Mouse (Mus musculus): ENCODE measurements around the gene Prss41. TPM values are rescaled to one million over a fixed set of nuclear protein-coding genes. Genes with fewer than 3 reads are reported as not detected.

Prss41 gene
- total and polyA plus RNA-seq, 3 experiments: 0.29 TPM; not detected in 2

GRCm38 (mm10) chr17:23801627-23802026 is 42.3 kb downstream of the Prss41 start:
- Histone ChIP-seq H3K4me3 (no peak overlapping the region), H3K4me1 (ENCODE audit: control insufficient read depth, insufficient read depth, low read length) (peaks cover 7% of the 10 kb centered on the region; the same call in 1 of the 2 replicates), H3K27ac (no peak overlapping the region), H3K36me3 (ENCODE audit: control insufficient read depth, insufficient read depth, low read length) (peaks cover 14% of the 10 kb centered on the region), H3K9ac (ENCODE audit: low read depth, low read length) (no peak overlapping the region), H3K27me3 (ENCODE audit: control insufficient read depth, insufficient read depth, low read length) (no peaks in the 10 kb centered on the region), H3K79me2 (replicated peaks; ENCODE audit: control insufficient read depth, insufficient read depth, low read length) (peaks cover 3% of the 10 kb centered on the region; the same call in 1 of the 2 replicates)
- 97% methylated on average over 10 of the region's 10 CpGs for WGBS
- intact Hi-C loops (cut with DNase I): loop anchor here (1.0 to 2.0 kb wide), 2 partner anchors 28 to 131 kb away; partner anchors contain the start of gene Elob
- no peak for TF ChIP-seq CTCF (IDR thresholded peaks at IDR 0.05)
- TF ChIP-seq EP300 (IDR thresholded peaks at IDR 0.05; ENCODE audit: insufficient read depth, low read depth, low read length): no peak
- TF ChIP-seq POLR2A (IDR thresholded peaks at IDR 0.05; ENCODE audit: insufficient read depth, low read depth, low read length): no peak
- DNase-seq: no peak

- no peaks in the 10 kb centered on the region for H3K27me3 ChIP-seq (ENCODE audit: control insufficient read depth, insufficient read depth, low read length)
- 0 out of 2 replicates have a peak, but pooled peaks cover 1% of the 10 kb centered on the region for H3K4me1 ChIP-seq (ENCODE audit: control insufficient read depth, insufficient read depth, low read length)
- 54% methylated on average over 7 of the region's 7 CpGs for WGBS
- no peak for DNase-seq
- H3K4me3 ChIP-seq: no peak overlapping the region
- intact Hi-C loops (cut with DNase I): no loop called here
- H3K79me2 ChIP-seq (replicated peaks; ENCODE audit: control insufficient read depth, insufficient read depth, low read length): no peaks in the 10 kb centered on the region
- no peak overlapping the region for H3K9ac ChIP-seq (ENCODE audit: low read depth, low read length)
- no peak overlapping the region for H3K27ac ChIP-seq
- TF ChIP-seq EP300 (IDR thresholded peaks at IDR 0.05; ENCODE audit: insufficient read depth, low read depth, low read length) (no peak), CTCF (IDR thresholded peaks at IDR 0.05) (no peak), POLR2A (IDR thresholded peaks at IDR 0.05; ENCODE audit: insufficient read depth, low read depth, low read length) (no peak)
- H3K36me3 ChIP-seq (ENCODE audit: control insufficient read depth, insufficient read depth, low read length): no peaks in the 10 kb centered on the region
These were observed 46.7 kb downstream of the Prss41 start for GRCm38 (mm10) chr17:23797316-23797715.

- H3K9ac ChIP-seq (ENCODE audit: low read depth, low read length): no peak overlapping the region
- peaks cover 5% of the 10 kb centered on the region for H3K4me1 ChIP-seq (ENCODE audit: control insufficient read depth, insufficient read depth, low read length)
- intact Hi-C loops (cut with DNase I): no loop called here
- no peak for DNase-seq
- TF ChIP-seq EP300 (IDR thresholded peaks at IDR 0.05; ENCODE audit: insufficient read depth, low read depth, low read length) (no peak), POLR2A (IDR thresholded peaks at IDR 0.05; ENCODE audit: insufficient read depth, low read depth, low read length) (no peak), CTCF (IDR thresholded peaks at IDR 0.05) (no peak)
- H3K4me3 ChIP-seq: no peak overlapping the region
- no peaks in the 10 kb centered on the region for H3K27me3 ChIP-seq (ENCODE audit: control insufficient read depth, insufficient read depth, low read length)
- no peak overlapping the region for H3K27ac ChIP-seq
- no peaks in the 10 kb centered on the region for H3K79me2 ChIP-seq (replicated peaks; ENCODE audit: control insufficient read depth, insufficient read depth, low read length)
- 95% methylated on average over 8 of the region's 8 CpGs for WGBS
- no peaks in the 10 kb centered on the region for H3K36me3 ChIP-seq (ENCODE audit: control insufficient read depth, insufficient read depth, low read length)
These were observed 48.6 kb downstream of the Prss41 start for GRCm38 (mm10) chr17:23795323-23795722.

GRCm38 (mm10) chr17:23791079-23791357 is 53.0 kb downstream of the Prss41 start:
- H3K79me2 ChIP-seq (replicated peaks; ENCODE audit: control insufficient read depth, insufficient read depth, low read length): no peaks in the 10 kb centered on the region
- no peak overlapping the region; the same call in 1 of the 2 replicates for H3K4me3 ChIP-seq
- H3K4me1 ChIP-seq (ENCODE audit: control insufficient read depth, insufficient read depth, low read length): peaks cover 6% of the 10 kb centered on the region
- 34% methylated on average over 2 of the region's 2 CpGs for WGBS
- no peaks in the 10 kb centered on the region for H3K27me3 ChIP-seq (ENCODE audit: control insufficient read depth, insufficient read depth, low read length)
- H3K36me3 ChIP-seq (ENCODE audit: control insufficient read depth, insufficient read depth, low read length): no peaks in the 10 kb centered on the region
- intact Hi-C loops (cut with DNase I): no loop called here
- TF ChIP-seq POLR2A (IDR thresholded peaks at IDR 0.05; ENCODE audit: insufficient read depth, low read depth, low read length) (no peak), CTCF (IDR thresholded peaks at IDR 0.05) (no peak), EP300 (IDR thresholded peaks at IDR 0.05; ENCODE audit: insufficient read depth, low read depth, low read length) (no peak)
- no peak overlapping the region; the same call in 1 of the 2 replicates for H3K27ac ChIP-seq
- DNase-seq: no peak
- peak overlapping the region; percentile 83; the same call in 1 of the 2 replicates for H3K9ac ChIP-seq (ENCODE audit: low read depth, low read length)

GRCm38 (mm10) chr17:23790269-23791078 is 53.5 kb downstream of the Prss41 start, which contains the start of gene Srrm2:
TSS of gene Srrm2 (plus strand) at chr17:23790532.
- DNase-seq: peak; percentile 70 to 76
- Histone ChIP-seq H3K9ac (ENCODE audit: low read depth, low read length) (peak within 1 kb of the TSS; percentile 83), H3K27ac (peak within 1 kb of the TSS; percentile 73), H3K4me1 (ENCODE audit: control insufficient read depth, insufficient read depth, low read length) (peaks cover 6% of the 10 kb centered on the region), H3K36me3 (ENCODE audit: control insufficient read depth, insufficient read depth, low read length) (no peaks in the 10 kb centered on the region), H3K27me3 (ENCODE audit: control insufficient read depth, insufficient read depth, low read length) (no peaks in the 10 kb centered on the region), H3K4me3 (peak within 1 kb of the TSS; percentile 63), H3K79me2 (replicated peaks; ENCODE audit: control insufficient read depth, insufficient read depth, low read length) (no peaks in the 10 kb centered on the region)
- TF ChIP-seq CTCF (IDR thresholded peaks at IDR 0.05) (peak; percentile 18), POLR2A (IDR thresholded peaks at IDR 0.05; ENCODE audit: insufficient read depth, low read depth, low read length) (peak; percentile 65), EP300 (IDR thresholded peaks at IDR 0.05; ENCODE audit: insufficient read depth, low read depth, low read length) (no peak)
- intact Hi-C loops (cut with DNase I): no loop called here
- WGBS: 4% methylated on average over 29 of the region's 29 CpGs

GRCm38 (mm10) chr17:23789749-23790268 is 54.2 kb downstream of the Prss41 start:
- H3K36me3 ChIP-seq (ENCODE audit: control insufficient read depth, insufficient read depth, low read length): no peaks in the 10 kb centered on the region
- no peak for DNase-seq
- H3K4me3 ChIP-seq: peak overlapping the region; percentile 63
- intact Hi-C loops (cut with DNase I): loop anchor here (5.0 kb wide), 1 partner anchor 43 kb away; the partner anchor contains the start of gene Kremen2
- H3K27ac ChIP-seq: peak overlapping the region; percentile 73
- no peaks in the 10 kb centered on the region for H3K27me3 ChIP-seq (ENCODE audit: control insufficient read depth, insufficient read depth, low read length)
- TF ChIP-seq CTCF (IDR thresholded peaks at IDR 0.05) (no peak), POLR2A (IDR thresholded peaks at IDR 0.05; ENCODE audit: insufficient read depth, low read depth, low read length) (no peak), EP300 (IDR thresholded peaks at IDR 0.05; ENCODE audit: insufficient read depth, low read depth, low read length) (no peak)
- peak overlapping the region; percentile 83 for H3K9ac ChIP-seq (ENCODE audit: low read depth, low read length)
- WGBS: 27% methylated on average over 8 of the region's 8 CpGs
- peaks cover 6% of the 10 kb centered on the region for H3K4me1 ChIP-seq (ENCODE audit: control insufficient read depth, insufficient read depth, low read length)
- H3K79me2 ChIP-seq (replicated peaks; ENCODE audit: control insufficient read depth, insufficient read depth, low read length): no peaks in the 10 kb centered on the region
